Mouse (Mus musculus) C2C12 (cell line): Measurements from ENCODE around the gene Degs1. TPM values are rescaled to one million over a fixed set of nuclear protein-coding genes. Genes with fewer than 3 reads are reported as not detected.
A peak's percentile ranks its signal among the peaks of the same experiment; 100 is the strongest.

ENCODE experiments used
- H3K27me3 ChIP-seq: one replicate; pipeline ENCODE4 v1.6.1; 2011; ENCODE audit not compliant: control insufficient read depth, insufficient read depth, insufficient read length
- H3K36me3 ChIP-seq: one replicate; pipeline ENCODE4 v1.6.1; 2011; ENCODE audit not compliant: control insufficient read depth, insufficient read depth
- H3K4me3 ChIP-seq: one replicate; pipeline ENCODE4 v1.5.1; 2011; ENCODE audit warnings: mild to moderate bottlenecking, control low read depth; ENCODE audit not compliant: poor library complexity, insufficient read depth, severe bottlenecking
- H3K79me2 ChIP-seq: one replicate; pipeline ENCODE4 v1.6.1; 2011; ENCODE audit not compliant: control insufficient read depth, insufficient read depth
- H3K79me3 ChIP-seq: one replicate; pipeline ENCODE4 v1.6.1; 2011; ENCODE audit warnings: low read depth, control low read depth
- H3ac ChIP-seq: one replicate; pipeline ENCODE3; 2011; ENCODE audit warnings: low read depth; ENCODE audit not compliant: control insufficient read depth, insufficient read length
- CEBPB ChIP-seq: IDR thresholded peaks from one replicate; pipeline ENCODE4 v1.6.1; 2011; ENCODE audit warnings: low read depth, mild to moderate bottlenecking, control low read depth, moderate library complexity
- CTCF ChIP-seq: IDR thresholded peaks from one replicate; pipeline ENCODE4 v1.5.1; 2011; ENCODE audit not compliant: control insufficient read depth, insufficient read depth, insufficient read length
- FOSL1 ChIP-seq: IDR thresholded peaks from one replicate; pipeline ENCODE4 v1.8.0; 2011; ENCODE audit warnings: mild to moderate bottlenecking, low read length; ENCODE audit not compliant: poor library complexity, insufficient read depth, severe bottlenecking
- MAX ChIP-seq: IDR thresholded peaks from one replicate; pipeline ENCODE4 v1.6.1; 2011; ENCODE audit warnings: mild to moderate bottlenecking, control low read depth
- MYOD1 ChIP-seq: IDR thresholded peaks from one replicate; pipeline ENCODE4 v1.6.1; 2011; ENCODE audit warnings: low read depth; ENCODE audit not compliant: control insufficient read depth, insufficient read length
- MYOG ChIP-seq: IDR thresholded peaks from one replicate; pipeline ENCODE4 v1.6.1; 2011; ENCODE audit not compliant: control insufficient read depth, insufficient read length; ENCODE audit errors: extremely low read depth
- USF1 ChIP-seq: IDR thresholded peaks from one replicate; pipeline ENCODE4 v1.6.1; 2011; ENCODE audit warnings: low read depth, mild to moderate bottlenecking, control low read depth, moderate library complexity
- long read RNA-seq, 2 experiments: library from polyadenylated mRNA; unstranded; transcript quantifications; one replicate each; pipeline ENCODE4 v2.0.0; 2019 to 2020
- polyA plus RNA-seq: library from polyadenylated mRNA; unstranded; fragments of >200 nt; fragmentation: generic; extraction: Trizol; gene quantifications from one replicate; pipeline ENCODE4 v1.2.1, GENCODE M21; 2012; ENCODE audit warnings: missing spikeins

Degs1 gene
- 121 TPM for polyA plus RNA-seq
- long read RNA-seq, experiment 1, transcript Degs1-201 (3 exons, 2,048 nt): major isoform, 222 of 240 reads
- long read RNA-seq, experiment 1, partial matches to known transcripts: 6 of 240 reads
- long read RNA-seq, experiment 1, other reads (novel, unspliced or antisense): 11 of 240 reads
- long read RNA-seq, experiment 2, transcript Degs1-201 (3 exons, 2,048 nt): major isoform, 876 of 910 reads
- long read RNA-seq, experiment 2, partial matches to known transcripts: 10 of 910 reads
- long read RNA-seq, experiment 2, other reads (novel, unspliced or antisense): 24 of 910 reads

- peak within 1 kb of the TSS; percentile 66 for H3K4me3 ChIP-seq
- TF ChIP-seq USF1 (peak; percentile 85), MAX (peak; percentile 76), MYOG (no peak)
These were observed at the start of gene Degs1 for GRCm38 (mm10) chr1:182282091-182283075. Gene Degs1 (minus strand): TSS chr1:182282804.

GRCm38 (mm10) chr1:182325919-182326318, 43.3 kb upstream of the Degs1 start:
- H3K27me3 ChIP-seq: no peaks in the 10 kb centered on the region
- H3ac ChIP-seq: no peak overlapping the region
- peaks cover 24% of the 10 kb centered on the region for H3K79me2 ChIP-seq
- TF ChIP-seq FOSL1 (no peak), CTCF (no peak), MYOD1 (no peak)
- H3K36me3 ChIP-seq: peaks cover 86% of the 10 kb centered on the region
- H3K4me3 ChIP-seq: no peak overlapping the region
- H3K79me3 ChIP-seq: peaks cover 9% of the 10 kb centered on the region

More at GRCm38 (mm10) chr1:182282091-182283075, at the start of gene Degs1:
- H3K27me3 ChIP-seq: no peaks in the 10 kb centered on the region
- peaks cover 51% of the 10 kb centered on the region for H3K79me2 ChIP-seq
- peak within 1 kb of the TSS; percentile 97 for H3ac ChIP-seq
- H3K36me3 ChIP-seq: peaks cover 32% of the 10 kb centered on the region
- peaks cover 37% of the 10 kb centered on the region for H3K79me3 ChIP-seq

DNA sequence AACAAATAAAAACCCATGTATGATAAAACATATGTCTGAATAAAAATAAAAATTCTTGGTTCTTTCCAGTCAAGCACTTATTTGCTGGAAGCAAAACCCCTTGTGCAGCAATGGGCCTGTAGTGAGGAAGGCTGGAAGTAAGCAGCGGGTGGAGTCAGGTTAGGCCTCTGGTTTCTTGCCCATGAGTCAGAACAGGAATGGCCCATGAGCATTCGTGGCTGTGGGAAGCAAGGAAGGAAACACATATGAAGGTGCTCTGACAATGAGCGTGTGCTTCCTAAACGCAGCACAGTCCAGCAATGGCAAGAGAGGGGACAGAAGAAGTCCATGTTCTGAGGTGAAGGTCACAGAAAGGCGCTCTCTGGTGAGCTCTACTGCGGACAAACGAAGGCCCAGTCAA, 41.9 kb upstream of the Degs1 start:
- H3K36me3 ChIP-seq: peaks cover 93% of the 10 kb centered on the region
- no peak overlapping the region for H3ac ChIP-seq
- no peak overlapping the region for H3K4me3 ChIP-seq
- TF ChIP-seq MYOD1 (no peak), MYOG (no peak), USF1 (no peak), FOSL1 (no peak), CEBPB (no peak), CTCF (no peak), MAX (no peak)
- peaks cover 5% of the 10 kb centered on the region for H3K79me3 ChIP-seq
- H3K79me2 ChIP-seq: peaks cover 12% of the 10 kb centered on the region
- no peaks in the 10 kb centered on the region for H3K27me3 ChIP-seq

- H3K79me3 ChIP-seq: peaks cover 5% of the 10 kb centered on the region
- no peak overlapping the region for H3K4me3 ChIP-seq
- peaks cover 12% of the 10 kb centered on the region for H3K79me2 ChIP-seq
- H3K27me3 ChIP-seq: no peaks in the 10 kb centered on the region
- TF ChIP-seq USF1: no peak
- no peak for TF ChIP-seq CTCF
- no peak for TF ChIP-seq MYOG
- no peak overlapping the region for H3ac ChIP-seq
- peaks cover 93% of the 10 kb centered on the region for H3K36me3 ChIP-seq
These were observed 40.5 kb upstream of the Degs1 start for GRCm38 (mm10) chr1:182323139-182323538.

DNA sequence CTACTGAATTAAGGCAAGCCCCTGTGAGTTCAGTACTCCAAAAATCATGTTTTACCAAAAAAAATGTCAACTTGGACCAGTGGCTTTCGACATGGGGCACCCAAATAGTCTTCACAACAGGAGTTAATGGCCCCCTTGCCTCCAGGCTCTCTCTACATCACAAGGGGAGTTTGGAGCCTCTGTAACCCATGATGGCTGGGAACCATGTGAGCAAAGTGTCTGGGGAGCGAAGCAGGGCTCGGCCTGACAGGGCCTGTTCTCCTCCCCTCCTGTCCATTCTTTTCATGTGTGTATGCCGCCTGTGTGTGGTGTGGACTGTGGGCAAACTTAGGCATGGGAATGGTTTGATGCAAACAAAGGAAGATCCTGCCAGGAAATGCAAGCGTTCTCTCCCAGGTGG, 31.6 kb upstream of the Degs1 start:
- peaks cover 47% of the 10 kb centered on the region for H3K36me3 ChIP-seq

More for the DNA sequence above, 31.6 kb upstream of the Degs1 start:
- Histone ChIP-seq H3K79me2 (no peaks in the 10 kb centered on the region), H3K79me3 (no peaks in the 10 kb centered on the region), H3ac (no peak overlapping the region), H3K27me3 (no peaks in the 10 kb centered on the region), H3K4me3 (no peak overlapping the region)
- TF ChIP-seq CTCF (no peak), CEBPB (no peak), MYOD1 (no peak), USF1 (no peak), MAX (no peak), FOSL1 (no peak), MYOG (no peak)
